Mouse (Mus musculus): ENCODE results near the gene Trpv2.

Gene Trpv2

GRCm38 (mm10) chr11:62558961-62559646 lies 15.2 kb upstream of the Trpv2 start:
- DNase-seq, result no peak

GRCm38 (mm10) chr11:62560463-62561016 lies 13.7 kb upstream of the Trpv2 start:
- peak; percentile 8 for DNase-seq

GRCm38 (mm10) chr11:62563590-62563989 lies 10.7 kb upstream of the Trpv2 start:
- no peak for DNase-seq

GRCm38 (mm10) chr11:62565747-62566146 lies 8.5 kb upstream of the Trpv2 start:
- no peak for DNase-seq

- DNase-seq, result no peak
Measured at GRCm38 (mm10) chr11:62566211-62566610, 8.1 kb upstream of the Trpv2 start.

- no peak for DNase-seq
Measured at GRCm38 (mm10) chr11:62568300-62568699, 6.0 kb upstream of the Trpv2 start.

GRCm38 (mm10) chr11:62574703-62575085 lies 408 bp downstream of the Trpv2 start:
- no peak for DNase-seq

- peak; percentile 92 for DNase-seq
Measured at GRCm38 (mm10) chr11:62575297-62575658, 992 bp downstream of the Trpv2 start.

GRCm38 (mm10) chr11:62575659-62576438 lies 1.6 kb downstream of the Trpv2 start:
- DNase-seq, result peak; percentile 51

- peak; percentile 21 for DNase-seq
Measured at GRCm38 (mm10) chr11:62576530-62577152, 2.4 kb downstream of the Trpv2 start.

- DNase-seq, result no peak
Measured at GRCm38 (mm10) chr11:62583031-62583430, 8.7 kb downstream of the Trpv2 start.

GRCm38 (mm10) chr11:62584671-62585206 lies 10.5 kb downstream of the Trpv2 start:
- DNase-seq, result no peak

GRCm38 (mm10) chr11:62587034-62587433 lies 12.7 kb downstream of the Trpv2 start:
- no peak for DNase-seq

GRCm38 (mm10) chr11:62589391-62589790 lies 15.1 kb downstream of the Trpv2 start:
- DNase-seq, result no peak

GRCm38 (mm10) chr11:62591026-62591425 lies 16.7 kb downstream of the Trpv2 start:
- no peak for DNase-seq

GRCm38 (mm10) chr11:62591904-62592575 lies 17.8 kb downstream of the Trpv2 start:
- no peak for DNase-seq

GRCm38 (mm10) chr11:62598571-62598970 lies 24.3 kb downstream of the Trpv2 start:
- DNase-seq, result no peak

- DNase-seq, result no peak
Measured at GRCm38 (mm10) chr11:62601732-62602618, 27.7 kb downstream of the Trpv2 start.

- DNase-seq, result peak; percentile 95
Measured at GRCm38 (mm10) chr11:62602619-62603311, 28.5 kb downstream of the Trpv2 start.

GRCm38 (mm10) chr11:62603312-62604056 lies 29.2 kb downstream of the Trpv2 start:
- DNase-seq, result no peak

Data from right cerebral cortex, postnatal 4 days (tissue).